Comparison of ENCODE assay signal across 19 mouse cellular contexts in genomic region chr12:100328557-100328956, GRCm38 (mm10).
DNase-seq lines count a peak whose midpoint lies in the region; ATAC-seq and TF ChIP-seq lines count a peak whose summit lies in the region.
"Had no signal": no experiment of that assay in that cellular context is flagged by ENCODE, and none has a peak within 500 bp of the region (broad histone marks: within the 10 kb centered on the region; RNA-seq: fewer than 3 reads in every experiment).

No protein-coding gene starts in this region.

- DNase-seq in heart, adult 11 months: peak; percentile 98
- no peak for DNase-seq in left cerebral cortex, adult 2 months (ENCODE audit: extremely low spot score in 1 of 2, low spot score in 2 of 2)
- DNase-seq in left cerebral cortex, postnatal 10 days (ENCODE audit: extremely low spot score in 1 of 2, low spot score in 2 of 2): no peak
- DNase-seq in heart, postnatal 36 days: peak; percentile 37 to 47
- DNase-seq: adrenal gland, postnatal 14 days; cerebellum, adult 18-20 months; kidney, adult 8-10 months; kidney, postnatal 25 days; liver; liver, postnatal 0 days had no signal

- intact Hi-C loops in left cerebral cortex, adult 2 months (cut with DNase I): no loop called here
- intact Hi-C loops in left cerebral cortex, postnatal 10 days (cut with DNase I): no loop called here
- intact Hi-C loops in heart, postnatal 36 days (cut with DNase I): no loop called here

- no peak overlapping the region for H3K27ac ChIP-seq in heart, embryonic 12.5 days (ENCODE audit: poor library complexity, severe bottlenecking)
- H3K27ac ChIP-seq in left cerebral cortex, adult 2 months: peak overlapping the region; percentile 37
- H3K27ac ChIP-seq in testis, adult 2 months (ENCODE audit: control insufficient read depth, insufficient read depth, low read depth, low read length): no peak overlapping the region
- H3K27ac ChIP-seq: embryonic facial prominence, embryonic 12.5 days; forebrain, embryonic 15.5 days; stomach, embryonic 15.5 days had no signal

- 87% methylated on average over 9 of the region's 9 CpGs for WGBS in heart, embryonic 12.5 days

- H3K27me3 ChIP-seq in heart, embryonic 12.5 days (replicated peaks): no peaks in the 10 kb centered on the region
- H3K27me3 ChIP-seq in testis, adult 2 months (ENCODE audit: control insufficient read depth, insufficient read depth, low read length): no peaks in the 10 kb centered on the region
- H3K27me3 ChIP-seq: embryonic facial prominence, embryonic 12.5 days; forebrain, embryonic 15.5 days; Patski; stomach, embryonic 15.5 days had no signal

- TF ChIP-seq POLR2A in testis, adult 2 months (IDR thresholded peaks at IDR 0.05; ENCODE audit: control insufficient read depth, low read depth, low read length): no peak

- H3K36me3 ChIP-seq in heart, embryonic 12.5 days: peaks cover 41% of the 10 kb centered on the region
- no peaks in the 10 kb centered on the region for H3K36me3 ChIP-seq in testis, adult 2 months (ENCODE audit: control insufficient read depth, insufficient read depth, low read length)
- H3K36me3 ChIP-seq: forebrain, embryonic 15.5 days; stomach, embryonic 15.5 days had no signal

- H3K4me1 ChIP-seq in heart, embryonic 12.5 days (replicated peaks): no peaks in the 10 kb centered on the region
- no peaks in the 10 kb centered on the region for H3K4me1 ChIP-seq in testis, adult 2 months (ENCODE audit: control insufficient read depth, insufficient read depth, low read length)
- H3K4me1 ChIP-seq: embryonic facial prominence, embryonic 12.5 days; stomach, embryonic 15.5 days had no signal

- ATAC-seq in heart, embryonic 12.5 days (ENCODE audit: insufficient number of reproducible peaks, low FRiP score): no peak
- ATAC-seq in inflammation-experienced regulatory T-cells, adult 6 months: no peak
- ATAC-seq: activated CD4-positive, CD25-positive, alpha-beta regulatory T cell, adult 4 months; forebrain, embryonic 15.5 days; hindbrain, embryonic 16.5 days; liver, postnatal 0 days; Patski had no signal

- H3K4me3 ChIP-seq in heart, embryonic 12.5 days: no peak overlapping the region
- H3K4me3 ChIP-seq in left cerebral cortex, adult 2 months: no peak overlapping the region
- no peak overlapping the region for H3K4me3 ChIP-seq in testis, adult 2 months (ENCODE audit: control insufficient read depth, low read depth, low read length)
- H3K4me3 ChIP-seq: embryonic facial prominence, embryonic 12.5 days; forebrain, embryonic 15.5 days; stomach, embryonic 15.5 days had no signal

- no peak; the same call in 1 of the 2 replicates for TF ChIP-seq CTCF in left cerebral cortex, adult 2 months (IDR thresholded peaks at IDR 0.05)
- 0 out of 2 replicates have a peak, but pooled peaks have one; percentile 2 for TF ChIP-seq CTCF in testis, adult 2 months (IDR thresholded peaks at IDR 0.05; ENCODE audit: control insufficient read depth, insufficient read depth, insufficient replicate concordance, low read depth, low read length)

- no peak overlapping the region for H3K4me2 ChIP-seq in heart, embryonic 12.5 days
- H3K4me2 ChIP-seq: embryonic facial prominence, embryonic 12.5 days; forebrain, embryonic 15.5 days; stomach, embryonic 15.5 days had no signal

- no peaks in the 10 kb centered on the region for H3K9me3 ChIP-seq in heart, embryonic 12.5 days (replicated peaks)
- H3K9me3 ChIP-seq: embryonic facial prominence, embryonic 12.5 days; forebrain, embryonic 15.5 days; stomach, embryonic 15.5 days had no signal

- no peak overlapping the region for H3K9ac ChIP-seq in heart, embryonic 12.5 days
- H3K9ac ChIP-seq: embryonic facial prominence, embryonic 12.5 days; forebrain, embryonic 15.5 days; liver, postnatal 0 days; stomach, embryonic 15.5 days had no signal

Comparison
In these comparisons a context has a peak if more than half of its experiments do, and no peak if none do; other contexts are left out.
1. DNase-seq: peak in heart, adult 11 months (single experiment) and heart, postnatal 36 days (2 of 2); none in left cerebral cortex, adult 2 months (0 of 2) and left cerebral cortex, postnatal 10 days (0 of 2).